Mouse (Mus musculus) neural tube, embryonic 13.5 days (tissue): ENCODE data around the gene Llph. TPM values are rescaled to one million over a fixed set of nuclear protein-coding genes. Genes with fewer than 3 reads are reported as not detected.

Experiments used
- ATAC-seq: fragments of 200-750 bp; cut with Nextera tagmentation; 2 replicates; pipeline ENCODE4 v1.8.0; 2017; ENCODE audit warnings: low read depth, mild to moderate bottlenecking, moderate TSS enrichment, moderate library complexity
- H3K27ac ChIP-seq: fragments of 300-500 bp; sonication (generic); replicated peaks from 2 replicates; pipeline ENCODE4 v1.5.1; 2015; ENCODE audit warnings: moderate library complexity, mild to moderate bottlenecking, inconsistent platforms
- H3K27me3 ChIP-seq: fragments of 300-500 bp; sonication (generic); 2 replicates; pipeline ENCODE4 v1.6.1; 2015; ENCODE audit warnings: mild to moderate bottlenecking, inconsistent platforms
- H3K36me3 ChIP-seq: fragments of 300-500 bp; sonication (generic); 2 replicates; pipeline ENCODE4 v1.6.1; 2015; ENCODE audit warnings: mild to moderate bottlenecking, inconsistent platforms
- H3K4me1 ChIP-seq: fragments of 300-500 bp; sonication (generic); replicated peaks from 2 replicates; pipeline ENCODE4 v1.6.1; 2015; ENCODE audit warnings: inconsistent platforms
- H3K4me2 ChIP-seq: fragments of 300-500 bp; sonication (generic); 2 replicates; pipeline ENCODE4 v1.6.1; 2015; ENCODE audit warnings: inconsistent platforms, mild to moderate bottlenecking, moderate library complexity
- H3K4me3 ChIP-seq: fragments of 300-500 bp; sonication (generic); 2 replicates; pipeline ENCODE4 v1.5.1; 2015; ENCODE audit warnings: mild to moderate bottlenecking, inconsistent platforms
- H3K9ac ChIP-seq: fragments of 300-500 bp; sonication (generic); 2 replicates; pipeline ENCODE4 v1.6.1; 2015; ENCODE audit warnings: moderate library complexity, mild to moderate bottlenecking, inconsistent platforms
- H3K9me3 ChIP-seq: fragments of 300-500 bp; sonication (generic); 2 replicates; pipeline ENCODE4 v1.6.1; 2016; ENCODE audit warnings: inconsistent platforms
- WGBS: fragments of 180-500 bp; shearing (Covaris S2); methylation state at CpG from one replicate; pipeline ENCODE4 v1.1.7; 2015; 5-methylcytosine and 5-hydroxymethylcytosine counted together
- polyA plus RNA-seq: library from polyadenylated mRNA; unstranded; fragments of >200 nt; fragmentation: Nextera tagmentation; extraction: Ambion mirVana; gene quantifications from 2 replicates; pipeline ENCODE4 v1.2.1, GENCODE M21; 2015

The Llph gene
- polyA plus RNA-seq, 1 experiment from 2014 or later = 44.2 TPM

GRCm38 (mm10) chr10:120231718-120232117 is 4.8 kb downstream of the Llph start:
- no peak overlapping the region for H3K4me2 ChIP-seq
- no peak overlapping the region for H3K27ac ChIP-seq
- H3K4me3 ChIP-seq = no peak overlapping the region
- H3K9ac ChIP-seq = no peak overlapping the region
- WGBS = 34% methylated on average over 5 of the region's 5 CpGs
- H3K27me3 ChIP-seq = no peaks in the 10 kb centered on the region
- H3K9me3 ChIP-seq = no peaks in the 10 kb centered on the region
- peaks cover 39% of the 10 kb centered on the region for H3K36me3 ChIP-seq
- ATAC-seq = no peak
- H3K4me1 ChIP-seq = peaks cover 15% of the 10 kb centered on the region

DNA sequence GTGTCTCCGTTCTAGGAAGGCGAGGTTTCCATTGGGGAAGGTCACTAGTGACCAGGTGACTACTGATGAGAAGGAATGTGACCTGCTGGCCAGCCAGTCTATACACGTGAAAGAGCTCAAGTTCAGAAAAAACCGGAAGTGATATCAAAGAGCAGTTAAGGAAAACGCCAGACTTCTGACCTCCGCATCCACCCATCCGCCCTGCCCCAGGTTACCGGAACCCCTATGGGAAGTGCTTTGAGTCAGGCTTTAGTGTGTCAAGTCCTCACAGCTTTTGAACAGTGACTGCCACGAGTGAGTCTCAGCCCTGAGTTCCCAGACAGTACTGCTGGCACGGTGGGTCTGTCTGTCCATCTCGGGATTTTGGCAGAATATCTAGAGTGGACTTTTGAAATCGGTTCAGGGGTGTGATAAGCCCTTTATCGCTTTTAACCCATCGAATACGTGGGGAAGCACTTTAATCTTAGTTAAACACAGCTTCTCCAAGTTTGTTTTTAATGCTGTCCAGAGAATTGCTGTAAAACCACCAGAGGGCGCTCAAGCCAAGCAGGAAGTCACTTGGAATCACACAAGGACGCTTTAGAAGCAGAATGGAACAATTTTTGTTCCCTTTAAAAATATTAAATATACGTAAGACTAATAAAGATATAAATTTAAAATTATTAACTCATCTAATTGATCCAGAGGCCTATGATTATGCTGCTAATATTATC is 6.9 kb downstream of the Llph start:
- Histone ChIP-seq H3K27me3 (no peaks in the 10 kb centered on the region), H3K9me3 (no peaks in the 10 kb centered on the region), H3K9ac (no peak overlapping the region), H3K27ac (no peak overlapping the region), H3K4me1 (no peaks in the 10 kb centered on the region; the same call in 1 of the 2 replicates), H3K4me2 (peak overlapping the region; percentile 1; the same call in 1 of the 2 replicates), H3K36me3 (peaks cover 33% of the 10 kb centered on the region), H3K4me3 (no peak overlapping the region)
- ATAC-seq = no peak
- 36% methylated on average over 18 of the region's 18 CpGs for WGBS

GRCm38 (mm10) chr10:120236855-120237254 is 10.0 kb downstream of the Llph start:
- Histone ChIP-seq H3K27ac (no peak overlapping the region), H3K9ac (no peak overlapping the region), H3K27me3 (no peaks in the 10 kb centered on the region), H3K4me1 (no peaks in the 10 kb centered on the region), H3K4me2 (no peak overlapping the region), H3K4me3 (no peak overlapping the region), H3K9me3 (no peaks in the 10 kb centered on the region), H3K36me3 (peaks cover 10% of the 10 kb centered on the region; the same call in 1 of the 2 replicates)
- ATAC-seq = no peak
- WGBS = 54% methylated on average over 9 of the region's 9 CpGs

DNA sequence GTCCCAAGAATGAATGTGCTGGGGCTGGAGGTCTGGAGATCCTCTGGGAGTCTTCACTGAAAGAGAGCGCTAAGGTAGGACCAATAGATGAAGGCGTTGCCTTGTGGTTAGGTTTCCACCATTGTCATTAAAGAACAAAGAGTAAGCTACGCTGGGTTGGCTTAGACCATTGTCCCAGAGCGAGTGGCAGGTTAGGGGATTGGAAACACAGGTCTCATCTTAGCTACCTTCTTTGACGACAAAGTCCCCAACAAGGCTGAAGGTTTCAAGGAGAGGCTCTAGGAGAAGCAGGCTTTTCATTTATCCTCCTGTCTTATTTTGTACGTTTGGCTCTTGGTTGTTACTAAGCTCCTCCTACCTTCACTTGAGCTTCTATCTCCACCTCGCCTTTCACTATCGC is 11.4 kb downstream of the Llph start:
- Histone ChIP-seq H3K4me2 (no peak overlapping the region), H3K9ac (no peak overlapping the region), H3K4me1 (no peaks in the 10 kb centered on the region), H3K27me3 (no peaks in the 10 kb centered on the region), H3K27ac (no peak overlapping the region), H3K4me3 (no peak overlapping the region), H3K9me3 (no peaks in the 10 kb centered on the region), H3K36me3 (no peaks in the 10 kb centered on the region)
- no peak for ATAC-seq
- 95% methylated on average over 8 of the region's 8 CpGs for WGBS

DNA sequence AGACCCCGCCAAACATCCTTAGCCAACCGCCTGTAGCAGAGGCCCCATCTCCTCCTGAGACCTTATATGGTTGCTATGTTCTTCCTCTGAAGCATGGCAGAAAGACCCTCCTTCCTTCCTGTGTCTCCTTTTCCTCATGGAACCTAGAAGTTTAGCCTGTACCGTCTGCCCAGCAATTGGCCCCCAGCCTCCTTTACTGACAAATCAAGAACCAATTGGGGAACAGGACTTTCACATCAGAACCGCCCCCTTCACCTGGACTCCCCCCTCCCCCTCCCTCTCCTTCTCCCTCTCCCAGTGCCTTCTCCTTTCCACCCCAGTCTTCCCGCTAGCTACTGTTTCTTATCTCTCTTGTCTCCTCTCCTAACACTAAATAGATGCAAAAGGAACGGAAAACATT is 12.6 kb downstream of the Llph start:
- no peak overlapping the region for H3K9ac ChIP-seq
- no peak overlapping the region for H3K4me2 ChIP-seq
- no peaks in the 10 kb centered on the region for H3K27me3 ChIP-seq
- H3K9me3 ChIP-seq = no peaks in the 10 kb centered on the region
- no peak overlapping the region for H3K4me3 ChIP-seq
- ATAC-seq = no peak
- no peaks in the 10 kb centered on the region for H3K4me1 ChIP-seq
- H3K36me3 ChIP-seq = no peaks in the 10 kb centered on the region
- H3K27ac ChIP-seq = no peak overlapping the region
- WGBS = 60% methylated on average over 6 of the region's 6 CpGs

GRCm38 (mm10) chr10:120242421-120242820 is 15.6 kb downstream of the Llph start:
- Histone ChIP-seq H3K27ac (no peak overlapping the region), H3K4me2 (no peak overlapping the region), H3K4me3 (no peak overlapping the region), H3K9ac (no peak overlapping the region), H3K36me3 (no peaks in the 10 kb centered on the region), H3K4me1 (peaks cover 13% of the 10 kb centered on the region), H3K27me3 (no peaks in the 10 kb centered on the region), H3K9me3 (no peaks in the 10 kb centered on the region)
- no peak for ATAC-seq
- WGBS = 67% methylated on average over 6 of the region's 6 CpGs

GRCm38 (mm10) chr10:120245681-120246080 is 18.8 kb downstream of the Llph start:
- Histone ChIP-seq H3K27ac (no peak overlapping the region), H3K9ac (no peak overlapping the region), H3K4me3 (no peak overlapping the region), H3K4me1 (peaks cover 14% of the 10 kb centered on the region), H3K9me3 (no peaks in the 10 kb centered on the region), H3K27me3 (no peaks in the 10 kb centered on the region), H3K36me3 (no peaks in the 10 kb centered on the region), H3K4me2 (no peak overlapping the region)
- no peak for ATAC-seq
- 86% methylated on average over 5 of the region's 5 CpGs for WGBS

- no peaks in the 10 kb centered on the region for H3K9me3 ChIP-seq
- no peak overlapping the region for H3K27ac ChIP-seq
- no peak for ATAC-seq
- H3K4me1 ChIP-seq = peaks cover 14% of the 10 kb centered on the region
- H3K4me3 ChIP-seq = no peak overlapping the region
- no peak overlapping the region for H3K4me2 ChIP-seq
- H3K36me3 ChIP-seq = no peaks in the 10 kb centered on the region
- no peaks in the 10 kb centered on the region for H3K27me3 ChIP-seq
- 23% methylated on average over 9 of the region's 9 CpGs for WGBS
- H3K9ac ChIP-seq = no peak overlapping the region
Observed at GRCm38 (mm10) chr10:120246994-120247750, 20.3 kb downstream of the Llph start.

DNA sequence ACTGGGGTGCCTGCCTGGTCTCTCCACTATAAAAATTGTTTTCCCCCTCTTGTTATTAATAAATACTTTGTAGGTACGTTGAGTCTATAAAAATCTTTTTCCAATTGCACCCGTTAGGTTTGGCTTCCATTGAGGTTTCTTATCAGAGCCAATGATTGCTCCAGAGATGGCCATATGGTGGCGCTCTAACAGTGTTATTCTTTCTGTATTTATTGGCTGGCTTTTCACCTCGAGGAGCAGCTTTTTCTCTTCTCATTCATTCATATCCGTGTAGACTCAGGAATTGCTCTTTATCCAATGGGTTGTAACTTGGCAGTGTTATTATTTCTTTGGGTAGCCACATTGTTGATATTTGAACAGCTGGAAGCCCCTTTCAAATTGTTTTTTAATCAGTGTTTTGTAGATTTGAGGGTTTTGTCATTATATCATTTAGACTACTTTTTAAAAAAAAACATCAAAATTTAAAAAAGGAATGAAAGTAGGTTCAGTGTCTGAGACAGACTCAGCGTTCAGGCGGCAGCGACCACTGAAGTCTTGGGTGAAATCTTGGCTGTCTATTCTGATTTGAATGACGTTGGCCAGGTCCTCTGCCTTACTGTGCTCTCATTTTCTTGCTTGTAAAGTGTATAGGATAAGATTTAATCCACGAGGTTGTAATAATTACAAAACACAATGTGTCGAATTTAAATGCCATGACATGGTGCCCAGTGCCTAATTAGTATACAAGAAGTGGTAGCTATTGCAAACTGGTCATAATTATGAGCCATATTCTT is 24.2 kb downstream of the Llph start:
- no peak for ATAC-seq
- Histone ChIP-seq H3K4me3 (no peak overlapping the region), H3K27me3 (no peaks in the 10 kb centered on the region), H3K9ac (no peak overlapping the region), H3K27ac (no peak overlapping the region), H3K4me1 (peaks cover 23% of the 10 kb centered on the region), H3K36me3 (no peaks in the 10 kb centered on the region), H3K4me2 (no peak overlapping the region), H3K9me3 (no peaks in the 10 kb centered on the region)
- 62% methylated on average over 11 of the region's 11 CpGs for WGBS

GRCm38 (mm10) chr10:120251791-120252190 is 24.9 kb downstream of the Llph start:
- H3K4me3 ChIP-seq = no peak overlapping the region
- 85% methylated on average over 4 of the region's 4 CpGs for WGBS
- H3K4me1 ChIP-seq = peaks cover 16% of the 10 kb centered on the region
- ATAC-seq = no peak
- H3K27me3 ChIP-seq = no peaks in the 10 kb centered on the region
- no peak overlapping the region for H3K4me2 ChIP-seq
- no peaks in the 10 kb centered on the region for H3K9me3 ChIP-seq
- no peak overlapping the region for H3K27ac ChIP-seq
- H3K9ac ChIP-seq = no peak overlapping the region
- no peaks in the 10 kb centered on the region for H3K36me3 ChIP-seq

GRCm38 (mm10) chr10:120252800-120253199 is 25.9 kb downstream of the Llph start:
- Histone ChIP-seq H3K9ac (no peak overlapping the region), H3K9me3 (no peaks in the 10 kb centered on the region), H3K4me3 (no peak overlapping the region), H3K36me3 (no peaks in the 10 kb centered on the region), H3K4me2 (peak overlapping the region; percentile 4; the same call in 1 of the 2 replicates), H3K27ac (no peak overlapping the region), H3K4me1 (peaks cover 8% of the 10 kb centered on the region; the same call in 1 of the 2 replicates), H3K27me3 (no peaks in the 10 kb centered on the region)
- WGBS = 31% methylated on average over 8 of the region's 8 CpGs
- ATAC-seq = no peak; the same call in 1 of the 2 replicates

DNA sequence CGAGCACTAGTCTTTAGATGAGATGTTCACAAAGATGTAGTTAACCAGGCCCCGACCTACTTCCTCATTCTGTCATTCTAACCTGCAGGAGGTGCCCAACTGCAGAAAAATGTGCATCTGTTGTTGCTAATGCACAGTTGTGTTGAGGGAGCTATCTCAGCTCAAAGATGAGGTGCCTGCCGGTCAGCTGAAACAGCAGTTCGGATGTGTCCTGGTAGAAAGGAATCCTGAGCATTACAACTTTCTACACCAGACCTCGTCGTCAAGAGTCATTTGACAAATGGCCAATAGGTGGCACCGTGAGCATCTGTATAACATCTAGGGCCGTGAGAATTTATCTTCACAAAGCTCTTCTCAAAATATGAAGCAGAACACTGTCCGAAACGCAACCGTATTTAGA is 30.4 kb downstream of the Llph start:
- no peak; the same call in 1 of the 2 replicates for ATAC-seq
- H3K27me3 ChIP-seq = no peaks in the 10 kb centered on the region
- no peak overlapping the region for H3K27ac ChIP-seq
- H3K4me1 ChIP-seq = peaks cover 8% of the 10 kb centered on the region; the same call in 1 of the 2 replicates
- no peak overlapping the region for H3K4me2 ChIP-seq
- 29% methylated on average over 11 of the region's 11 CpGs for WGBS
- no peaks in the 10 kb centered on the region for H3K9me3 ChIP-seq
- H3K36me3 ChIP-seq = no peaks in the 10 kb centered on the region
- H3K4me3 ChIP-seq = no peak overlapping the region
- no peak overlapping the region for H3K9ac ChIP-seq
